Mouse (Mus musculus) hindbrain, embryonic 13.5 days (tissue): ENCODE measurements at regions not wholly inside any gene's neighbourhood (a gene's known extent, or its start where the extent isn't known, plus 50 kb on each side); places are given as distances from the start of the nearest gene placed in this dataset.

Experiments
- ATAC-seq: fragments of 200-750 bp; cut with Nextera tagmentation; 2 replicates; pipeline ENCODE4 v1.8.0; 2017; ENCODE audit warnings: moderate TSS enrichment; ENCODE audit not compliant: low FRiP score
- H3K27ac ChIP-seq: fragments of 300-500 bp; sonication (generic); 2 replicates; pipeline ENCODE4 v1.5.1; 2015; ENCODE audit warnings: inconsistent platforms, mild to moderate bottlenecking, moderate library complexity
- H3K27me3 ChIP-seq: fragments of 300-500 bp; sonication (generic); 2 replicates; pipeline ENCODE4 v1.6.1; 2015; ENCODE audit warnings: mild to moderate bottlenecking, inconsistent platforms
- H3K36me3 ChIP-seq: fragments of 300-500 bp; sonication (generic); 2 replicates; pipeline ENCODE4 v1.6.1; 2015; ENCODE audit warnings: mild to moderate bottlenecking, inconsistent platforms
- H3K4me1 ChIP-seq: fragments of 300-500 bp; sonication (generic); replicated peaks from 2 replicates; pipeline ENCODE4 v1.6.1; 2015; ENCODE audit warnings: inconsistent platforms
- H3K4me2 ChIP-seq: fragments of 300-500 bp; sonication (generic); 2 replicates; pipeline ENCODE4 v1.6.1; 2015; ENCODE audit warnings: inconsistent platforms, mild to moderate bottlenecking, moderate library complexity
- H3K4me3 ChIP-seq: fragments of 300-500 bp; sonication (generic); 2 replicates; pipeline ENCODE4 v1.5.1; 2015; ENCODE audit warnings: mild to moderate bottlenecking, inconsistent platforms
- H3K9ac ChIP-seq: fragments of 300-500 bp; sonication (generic); 2 replicates; pipeline ENCODE4 v1.6.1; 2015; ENCODE audit warnings: mild to moderate bottlenecking, inconsistent platforms
- H3K9me3 ChIP-seq: fragments of 300-500 bp; sonication (generic); 2 replicates; pipeline ENCODE4 v1.6.1; 2016; ENCODE audit warnings: inconsistent platforms
- WGBS: fragments of 180-500 bp; shearing (Covaris S2); methylation state at CpG from one replicate; pipeline ENCODE4 v1.1.7; 2015; 5-methylcytosine and 5-hydroxymethylcytosine counted together

- Histone ChIP-seq H3K9me3 (peaks cover 5% of the 10 kb centered on the region; the same call in 1 of the 2 replicates), H3K4me3 (no peak overlapping the region), H3K36me3 (no peaks in the 10 kb centered on the region), H3K4me1 (peaks cover 3% of the 10 kb centered on the region; the same call in 1 of the 2 replicates), H3K4me2 (no peak overlapping the region), H3K9ac (no peak overlapping the region), H3K27me3 (peaks cover 22% of the 10 kb centered on the region; the same call in 1 of the 2 replicates), H3K27ac (no peak overlapping the region)
- 64% methylated on average over 2 of the region's 2 CpGs for WGBS
- ATAC-seq: no peak
These were observed 165.6 kb upstream of the Prok2 start for GRCm38 (mm10) chr6:99891790-99892189.

DNA sequence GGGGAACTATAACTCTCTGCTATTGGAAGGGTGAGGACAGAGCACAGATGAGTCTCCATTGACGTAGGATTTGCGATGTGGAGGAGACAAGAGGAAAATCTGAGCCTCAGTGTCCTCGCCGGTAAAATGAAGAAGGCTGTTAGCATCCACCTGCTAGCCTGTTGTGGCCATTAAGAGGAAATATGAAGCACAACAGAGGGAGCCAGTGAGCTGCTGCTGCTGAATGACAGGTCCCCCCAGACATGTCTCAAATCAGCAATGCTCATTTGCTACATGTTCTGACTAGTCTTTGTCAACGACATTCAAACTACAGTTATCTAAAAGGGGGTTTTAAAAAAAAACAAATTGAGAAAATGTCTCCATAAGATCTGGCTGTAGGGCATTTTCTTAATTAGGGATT lies 164.6 kb upstream of the Prok2 start:
- Histone ChIP-seq H3K36me3 (no peaks in the 10 kb centered on the region), H3K9ac (no peak overlapping the region), H3K4me3 (no peak overlapping the region), H3K27ac (no peak overlapping the region), H3K4me2 (no peak overlapping the region), H3K4me1 (peaks cover 3% of the 10 kb centered on the region; the same call in 1 of the 2 replicates), H3K27me3 (peaks cover 24% of the 10 kb centered on the region; the same call in 1 of the 2 replicates), H3K9me3 (peaks cover 5% of the 10 kb centered on the region; the same call in 1 of the 2 replicates)
- WGBS: 87% methylated on average over 5 of the region's 5 CpGs
- ATAC-seq: no peak

DNA sequence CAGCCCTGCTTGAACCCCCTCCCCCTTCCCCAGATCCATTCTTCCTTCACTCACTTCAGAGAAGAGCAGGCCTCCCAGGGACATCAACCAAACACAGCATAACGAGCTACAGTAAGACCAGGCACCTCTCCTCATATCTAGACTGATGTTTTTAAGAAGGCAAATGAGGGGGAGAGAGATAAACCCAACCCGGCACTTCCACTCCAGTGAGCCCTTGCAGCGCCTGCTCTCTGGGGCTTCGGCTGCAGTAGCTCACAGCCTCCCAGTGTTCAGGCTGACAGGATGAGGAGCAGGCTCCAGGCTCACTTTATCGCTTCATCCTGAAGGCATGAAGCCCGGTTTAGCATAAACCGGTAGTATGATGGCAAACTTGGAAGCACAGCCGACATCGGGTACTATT lies 162.9 kb upstream of the Prok2 start:
- H3K27ac ChIP-seq: no peak overlapping the region
- no peaks in the 10 kb centered on the region for H3K36me3 ChIP-seq
- no peak overlapping the region for H3K9ac ChIP-seq
- ATAC-seq: no peak
- peaks cover 12% of the 10 kb centered on the region for H3K4me1 ChIP-seq
- no peak overlapping the region for H3K4me2 ChIP-seq
- H3K4me3 ChIP-seq: no peak overlapping the region
- peaks cover 23% of the 10 kb centered on the region; the same call in 1 of the 2 replicates for H3K27me3 ChIP-seq
- peaks cover 5% of the 10 kb centered on the region; the same call in 1 of the 2 replicates for H3K9me3 ChIP-seq
- WGBS: 40% methylated on average over 9 of the region's 9 CpGs

- no peaks in the 10 kb centered on the region for H3K36me3 ChIP-seq
- H3K9ac ChIP-seq: no peak overlapping the region
- H3K9me3 ChIP-seq: peaks cover 5% of the 10 kb centered on the region; the same call in 1 of the 2 replicates
- 60% methylated on average over 8 of the region's 8 CpGs for WGBS
- no peak overlapping the region for H3K27ac ChIP-seq
- H3K4me1 ChIP-seq: peaks cover 12% of the 10 kb centered on the region
- H3K4me3 ChIP-seq: no peak overlapping the region
- no peak overlapping the region for H3K4me2 ChIP-seq
- H3K27me3 ChIP-seq: peaks cover 25% of the 10 kb centered on the region; the same call in 1 of the 2 replicates
- no peak for ATAC-seq
These were observed 161.7 kb upstream of the Prok2 start for GRCm38 (mm10) chr6:99887904-99888303.

- no peaks in the 10 kb centered on the region for H3K36me3 ChIP-seq
- H3K4me1 ChIP-seq: peaks cover 12% of the 10 kb centered on the region
- H3K4me2 ChIP-seq: no peak overlapping the region
- H3K27me3 ChIP-seq: peaks cover 17% of the 10 kb centered on the region; the same call in 1 of the 2 replicates
- no peak for ATAC-seq
- no peaks in the 10 kb centered on the region for H3K9me3 ChIP-seq
- H3K4me3 ChIP-seq: no peak overlapping the region
- H3K27ac ChIP-seq: no peak overlapping the region
- 17% methylated on average over 7 of the region's 7 CpGs for WGBS
- no peak overlapping the region for H3K9ac ChIP-seq
These were observed 158.6 kb upstream of the Prok2 start for GRCm38 (mm10) chr6:99884755-99885154.

GRCm38 (mm10) chr6:99884054-99884453 lies 157.9 kb upstream of the Prok2 start:
- WGBS: 82% methylated on average over 3 of the region's 3 CpGs
- no peaks in the 10 kb centered on the region for H3K9me3 ChIP-seq
- H3K4me3 ChIP-seq: no peak overlapping the region
- peaks cover 22% of the 10 kb centered on the region; the same call in 1 of the 2 replicates for H3K27me3 ChIP-seq
- no peak overlapping the region for H3K9ac ChIP-seq
- no peak for ATAC-seq
- no peaks in the 10 kb centered on the region for H3K36me3 ChIP-seq
- no peak overlapping the region for H3K27ac ChIP-seq
- peaks cover 10% of the 10 kb centered on the region for H3K4me1 ChIP-seq
- H3K4me2 ChIP-seq: no peak overlapping the region

DNA sequence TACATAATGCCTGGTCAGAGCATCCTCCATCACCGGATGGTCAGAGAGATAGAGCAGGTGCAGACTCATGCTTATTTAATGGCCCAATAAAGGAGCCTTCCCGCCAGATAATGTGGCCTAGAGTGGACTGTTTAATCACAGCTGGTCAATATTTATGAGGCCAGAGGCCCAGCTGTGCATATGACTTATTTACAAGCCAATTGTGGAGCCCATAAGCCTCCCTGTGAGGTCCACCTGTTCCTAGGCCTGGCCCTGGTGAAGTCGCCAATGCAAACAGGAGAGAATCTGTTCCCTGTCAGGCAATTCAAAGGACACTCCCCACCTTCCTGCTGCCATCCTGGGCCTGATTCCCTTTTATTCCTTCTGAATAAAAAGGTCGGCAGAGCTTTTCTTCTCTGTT lies 155.4 kb upstream of the Prok2 start:
- Histone ChIP-seq H3K36me3 (no peaks in the 10 kb centered on the region), H3K4me2 (no peak overlapping the region), H3K9me3 (no peaks in the 10 kb centered on the region), H3K9ac (no peak overlapping the region), H3K27ac (no peak overlapping the region), H3K4me3 (no peak overlapping the region), H3K27me3 (peaks cover 22% of the 10 kb centered on the region; the same call in 1 of the 2 replicates), H3K4me1 (peaks cover 9% of the 10 kb centered on the region; the same call in 1 of the 2 replicates)
- whole genome bisulfite sequencing: 34% methylated on average over 4 of the region's 4 CpGs
- no peak for ATAC-seq

DNA sequence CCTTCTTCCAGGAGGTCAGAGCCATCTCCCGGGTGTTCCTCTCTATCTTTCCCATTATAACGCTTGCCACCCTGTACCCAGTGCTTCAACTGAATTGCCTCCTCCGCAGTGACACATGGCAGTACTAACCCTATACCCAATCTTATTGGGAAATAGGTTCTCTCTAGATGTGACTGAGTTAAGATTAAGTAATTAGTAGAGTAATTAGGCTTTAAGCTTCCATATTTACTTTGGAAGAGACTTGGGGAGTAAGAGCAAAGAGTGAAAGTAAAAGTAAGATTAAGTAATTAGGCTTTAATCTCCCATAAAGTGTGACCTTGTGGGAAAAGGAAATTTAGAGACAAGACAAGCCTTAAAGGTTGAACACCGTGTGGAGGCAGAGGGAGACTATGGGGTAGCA lies 148.7 kb upstream of the Prok2 start:
- no peak overlapping the region for H3K9ac ChIP-seq
- no peaks in the 10 kb centered on the region for H3K36me3 ChIP-seq
- no peaks in the 10 kb centered on the region for H3K9me3 ChIP-seq
- no peak overlapping the region for H3K4me3 ChIP-seq
- H3K4me1 ChIP-seq: no peaks in the 10 kb centered on the region
- 90% methylated on average over 4 of the region's 4 CpGs for WGBS
- no peak overlapping the region for H3K4me2 ChIP-seq
- H3K27ac ChIP-seq: no peak overlapping the region
- H3K27me3 ChIP-seq: peaks cover 10% of the 10 kb centered on the region; the same call in 1 of the 2 replicates
- ATAC-seq: no peak

- H3K4me2 ChIP-seq: no peak overlapping the region
- H3K4me1 ChIP-seq: no peaks in the 10 kb centered on the region
- ATAC-seq: no peak
- no peaks in the 10 kb centered on the region for H3K36me3 ChIP-seq
- H3K9ac ChIP-seq: no peak overlapping the region
- no peak overlapping the region for H3K27ac ChIP-seq
- H3K9me3 ChIP-seq: no peaks in the 10 kb centered on the region
- no peak overlapping the region for H3K4me3 ChIP-seq
- peaks cover 5% of the 10 kb centered on the region; the same call in 1 of the 2 replicates for H3K27me3 ChIP-seq
- WGBS: 86% methylated on average over 4 of the region's 4 CpGs
These were observed 147.8 kb upstream of the Prok2 start for GRCm38 (mm10) chr6:99874029-99874428.

GRCm38 (mm10) chr6:99866061-99866460 lies 139.9 kb upstream of the Prok2 start:
- H3K4me3 ChIP-seq: no peak overlapping the region
- peaks cover 25% of the 10 kb centered on the region for H3K4me1 ChIP-seq
- 0 out of 2 replicates have a peak, but pooled peaks cover 3% of the 10 kb centered on the region for H3K27me3 ChIP-seq
- H3K27ac ChIP-seq: no peak overlapping the region
- H3K36me3 ChIP-seq: no peaks in the 10 kb centered on the region
- 80% methylated on average over 9 of the region's 9 CpGs for WGBS
- no peaks in the 10 kb centered on the region for H3K9me3 ChIP-seq
- no peak for ATAC-seq
- no peak overlapping the region for H3K4me2 ChIP-seq
- no peak overlapping the region for H3K9ac ChIP-seq

DNA sequence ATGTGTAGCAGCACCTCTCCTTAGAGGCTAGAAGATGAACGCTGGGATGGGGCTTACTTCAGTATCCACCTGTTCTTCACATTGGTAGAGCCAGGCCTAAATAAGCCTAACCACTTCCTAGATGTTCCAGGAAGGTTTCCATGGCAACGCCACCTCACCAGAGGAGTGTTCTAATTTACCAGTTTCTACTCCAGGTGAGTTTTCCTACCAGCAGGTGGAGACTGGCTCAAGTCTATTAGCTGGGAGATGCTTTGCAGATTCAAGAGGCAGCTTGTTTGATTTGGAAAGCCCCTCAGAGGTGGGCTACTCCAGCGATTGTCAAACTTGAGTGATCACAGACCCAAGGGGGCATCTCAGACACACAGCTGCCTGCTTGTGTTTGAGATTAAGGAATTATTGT lies 138.8 kb upstream of the Prok2 start:
- H3K9ac ChIP-seq: no peak overlapping the region
- no peaks in the 10 kb centered on the region for H3K9me3 ChIP-seq
- H3K27me3 ChIP-seq: 0 out of 2 replicates have a peak, but pooled peaks cover 3% of the 10 kb centered on the region
- peaks cover 25% of the 10 kb centered on the region for H3K4me1 ChIP-seq
- 49% methylated on average over 3 of the region's 3 CpGs for WGBS
- no peak overlapping the region for H3K4me2 ChIP-seq
- H3K36me3 ChIP-seq: no peaks in the 10 kb centered on the region
- peak; percentile 40; the same call in 1 of the 2 replicates for ATAC-seq
- no peak overlapping the region for H3K27ac ChIP-seq
- H3K4me3 ChIP-seq: no peak overlapping the region

- H3K27ac ChIP-seq: no peak overlapping the region
- H3K36me3 ChIP-seq: no peaks in the 10 kb centered on the region
- no peak overlapping the region for H3K4me2 ChIP-seq
- ATAC-seq: peak; percentile 29; the same call in 1 of the 2 replicates
- no peak overlapping the region for H3K4me3 ChIP-seq
- WGBS: 46% methylated on average over 9 of the region's 9 CpGs
- no peaks in the 10 kb centered on the region for H3K9me3 ChIP-seq
- peaks cover 25% of the 10 kb centered on the region for H3K4me1 ChIP-seq
- H3K9ac ChIP-seq: no peak overlapping the region
- 0 out of 2 replicates have a peak, but pooled peaks cover 3% of the 10 kb centered on the region for H3K27me3 ChIP-seq
These were observed 137.2 kb upstream of the Prok2 start for GRCm38 (mm10) chr6:99863418-99863817.

DNA sequence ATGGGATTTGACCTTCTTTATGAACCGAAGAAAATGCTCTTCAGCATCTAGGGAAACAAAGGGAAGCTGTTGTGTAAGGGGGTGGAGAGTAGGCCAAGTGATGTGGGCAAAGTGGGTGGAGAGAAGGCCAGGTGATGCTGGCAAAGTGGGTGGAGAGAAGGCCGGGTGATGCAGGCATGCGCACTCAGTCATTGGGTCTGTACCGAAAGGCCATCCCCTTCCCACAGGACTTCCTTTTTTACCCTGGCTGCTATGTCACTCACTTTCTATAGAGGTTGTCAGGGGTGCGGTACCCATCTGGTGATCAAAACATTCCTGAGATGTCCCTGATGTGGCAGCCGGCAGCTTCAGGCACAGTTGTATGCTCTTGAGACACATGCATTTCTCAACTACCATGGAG lies 131.2 kb upstream of the Prok2 start:
- Histone ChIP-seq H3K9ac (no peak overlapping the region), H3K27me3 (0 out of 2 replicates have a peak, but pooled peaks cover 6% of the 10 kb centered on the region), H3K27ac (no peak overlapping the region), H3K4me2 (no peak overlapping the region), H3K4me3 (no peak overlapping the region), H3K4me1 (peaks cover 1% of the 10 kb centered on the region; the same call in 1 of the 2 replicates), H3K36me3 (no peaks in the 10 kb centered on the region), H3K9me3 (no peaks in the 10 kb centered on the region)
- 76% methylated on average over 5 of the region's 6 CpGs for WGBS
- no peak for ATAC-seq
